Mouse (Mus musculus) C2C12 (cell line): ENCODE results near the gene Dennd5b.

ENCODE experiments used
- CEBPB ChIP-seq: IDR thresholded peaks from one replicate; pipeline ENCODE4 v1.6.1; 2011; ENCODE audit warnings: low read depth, mild to moderate bottlenecking, control low read depth, moderate library complexity
- CTCF ChIP-seq: IDR thresholded peaks from one replicate; pipeline ENCODE4 v1.5.1; 2011; ENCODE audit not compliant: control insufficient read depth, insufficient read depth, insufficient read length
- FOSL1 ChIP-seq: IDR thresholded peaks from one replicate; pipeline ENCODE4 v1.8.0; 2011; ENCODE audit warnings: mild to moderate bottlenecking, low read length; ENCODE audit not compliant: poor library complexity, insufficient read depth, severe bottlenecking
- MAX ChIP-seq: IDR thresholded peaks from one replicate; pipeline ENCODE4 v1.6.1; 2011; ENCODE audit warnings: mild to moderate bottlenecking, control low read depth
- MYOG ChIP-seq: IDR thresholded peaks from one replicate; pipeline ENCODE4 v1.6.1; 2011; ENCODE audit not compliant: control insufficient read depth, insufficient read length; ENCODE audit errors: extremely low read depth

GRCm38 (mm10) chr6:149070592-149071124 lies 30.8 kb downstream of the Dennd5b start:
- TF ChIP-seq FOSL1 (no peak), CTCF (no peak), CEBPB (no peak), MAX (no peak), MYOG (no peak)
